Mouse (Mus musculus) brain, embryonic 14.5 days (tissue): ENCODE measurements at regions not wholly inside any gene's neighbourhood (a gene's known extent, or its start where the extent isn't known, plus 50 kb on each side); places are given as distances from the start of the nearest gene placed in this dataset.

Source experiments
- CTCF ChIP-seq: fragments of 200-500 bp; IDR thresholded peaks from 2 replicates; pipeline ENCODE4 v1.5.1; 2012; ENCODE audit warnings: inconsistent platforms, mild to moderate bottlenecking, moderate library complexity, borderline replicate concordance; ENCODE audit not compliant: insufficient read depth, insufficient read length; ENCODE audit errors: extremely low read depth
- POLR2A ChIP-seq: fragments of 200-500 bp; IDR thresholded peaks from 2 replicates; pipeline ENCODE4 v1.6.1; 2012; ENCODE audit warnings: mild to moderate bottlenecking, inconsistent platforms, borderline replicate concordance; ENCODE audit not compliant: poor library complexity, insufficient read depth, insufficient read length, severe bottlenecking; ENCODE audit errors: extremely low read depth

DNA sequence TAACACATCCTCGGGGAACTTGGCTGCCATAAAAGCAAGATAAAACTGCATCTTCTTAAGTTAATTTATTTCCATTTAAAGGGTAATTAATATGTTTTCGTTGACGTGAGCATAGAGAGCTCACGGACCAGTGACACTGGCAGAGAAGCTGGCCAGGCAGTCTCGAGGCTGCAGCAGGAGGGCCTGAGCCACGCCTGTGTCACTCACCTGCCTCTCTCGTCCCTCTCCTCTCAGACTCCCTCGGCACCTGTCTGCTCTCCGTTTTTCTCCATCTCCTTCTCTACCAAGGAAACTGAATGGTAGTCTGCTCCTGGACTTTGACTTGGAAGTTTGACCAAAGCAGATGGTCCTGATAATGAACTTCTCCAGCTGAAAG is 193.8 kb downstream of the Fam43a start:
- TF ChIP-seq POLR2A: no peak
- no peak for TF ChIP-seq CTCF
